Mouse (Mus musculus) effector memory CD4-positive, alpha-beta T cell, adult 5 months (primary cell): ENCODE measurements around the gene Prss32. TPM values are rescaled to one million over a fixed set of nuclear protein-coding genes. Genes with fewer than 3 reads are reported as not detected.

ENCODE experiments used
- polyA plus RNA-seq: library from polyadenylated mRNA; unstranded; fragments of 100-300 nt; shearing (Covaris generic); gene quantifications from one replicate; pipeline ENCODE4 v1.2.1, GENCODE M21; 2017

The Prss32 gene
- not detected for polyA plus RNA-seq

GRCm38 (mm10) chr17:23843812-23844273, at the start of gene Prss32, which contains the start of gene Prss41:
Gene Prss32 (plus strand): TSS chr17:23843855.
Gene Prss41 (minus strand): TSS chr17:23844172.

GRCm38 (mm10) chr17:23829064-23829619, 14.5 kb upstream of the Prss32 start, which contains the start of gene Elob:
Gene Elob (minus strand): TSS chr17:23829136.

GRCm38 (mm10) chr17:23836006-23836575, 7.6 kb upstream of the Prss32 start, which contains the start of gene Prss33:
Gene Prss33 (minus strand): TSS chr17:23836056.

GRCm38 (mm10) chr17:23867756-23868155, 24.1 kb downstream of the Prss32 start, which contains the start of gene Prss21:
Gene Prss21 (plus strand): TSS chr17:23868056.

GRCm38 (mm10) chr17:23880576-23880975, 36.9 kb downstream of the Prss32 start, which contains the start of the genes Dcpp1 and Dcpp2:
Gene Dcpp1 (plus strand): TSS chr17:23880876.
Gene Dcpp2 (plus strand): TSS chr17:23880880.

Other genes with a start within 250 kb of the Prss32 start
- gene Zfp13, start 244.4 kb upstream of the Prss32 start, polyA plus RNA-seq, result not detected
- gene Zscan10, start 243.0 kb upstream of the Prss32 start, polyA plus RNA-seq, result 4.8 TPM
- 0.25 TPM for gene Mmp25, start 198.6 kb upstream of the Prss32 start, polyA plus RNA-seq
- 0.19 TPM for gene Bicdl2, start 183.3 kb upstream of the Prss32 start, polyA plus RNA-seq
- 46.6 TPM for gene Hcfc1r1, start 170.3 kb upstream of the Prss32 start, polyA plus RNA-seq
- gene Thoc6, start 170.0 kb upstream of the Prss32 start, polyA plus RNA-seq, result 21.0 TPM
- gene Tnfrsf12a, start 166.4 kb upstream of the Prss32 start, polyA plus RNA-seq, result 20.5 TPM
- gene Cldn6, start 164.6 kb upstream of the Prss32 start, polyA plus RNA-seq, result not detected
- gene Cldn9, start 159.8 kb upstream of the Prss32 start, polyA plus RNA-seq, result not detected
- not detected for gene 1520401A03Rik, start 121.1 kb upstream of the Prss32 start, polyA plus RNA-seq
- 51.3 TPM for gene Pkmyt1, start 117.5 kb upstream of the Prss32 start, polyA plus RNA-seq
- 3.1 TPM for gene Paqr4, start 103.0 kb upstream of the Prss32 start, polyA plus RNA-seq
- gene Kremen2, start 98.0 kb upstream of the Prss32 start, polyA plus RNA-seq, result 2.4 TPM
- gene Flywch1, start 72.3 kb upstream of the Prss32 start, polyA plus RNA-seq, result 25.6 TPM
- 1.7 TPM for gene Flywch2, start 57.8 kb upstream of the Prss32 start, polyA plus RNA-seq
- 1,161 TPM for gene Srrm2, start 53.3 kb upstream of the Prss32 start, polyA plus RNA-seq
- gene Elob, start 14.7 kb upstream of the Prss32 start, polyA plus RNA-seq, result 389 TPM
- not detected for gene Prss33, start 7.8 kb upstream of the Prss32 start, polyA plus RNA-seq
- 3.6 TPM for gene Prss41, start 317 bp downstream of the Prss32 start, polyA plus RNA-seq
- gene Prss21, start 24.2 kb downstream of the Prss32 start, polyA plus RNA-seq, result not detected
- gene Dcpp1, start 37.0 kb downstream of the Prss32 start, polyA plus RNA-seq, result not detected
- not detected for gene Dcpp2, start 37.0 kb downstream of the Prss32 start, polyA plus RNA-seq
- gene Dcpp3, start 73.6 kb downstream of the Prss32 start, polyA plus RNA-seq, result not detected
- not detected for gene Sbp, start 97.8 kb downstream of the Prss32 start, polyA plus RNA-seq
- not detected for gene Sbpl, start 111.4 kb downstream of the Prss32 start, polyA plus RNA-seq
- gene Prss30, start 136.7 kb downstream of the Prss32 start, polyA plus RNA-seq, result 1.9 TPM
- gene Prss22, start 154.2 kb downstream of the Prss32 start, polyA plus RNA-seq, result not detected
- gene Prss27, start 194.3 kb downstream of the Prss32 start, polyA plus RNA-seq, result not detected
- gene Kctd5, start 229.6 kb downstream of the Prss32 start, polyA plus RNA-seq, result 22.5 TPM